Mouse (Mus musculus) heart, adult 2 months (tissue): ENCODE results near the gene Olfr722. TPM values are rescaled to one million over a fixed set of nuclear protein-coding genes. Genes with fewer than 3 reads are reported as not detected.
"Not testable (repeated sequence)": the region's sequence is repeated elsewhere in the genome, so short reads cannot be mapped to it uniquely, and the experiment has no call there.

Source experiments
- DNase-seq, 2 experiments: peaks; one replicate each; pipeline ENCODE4 v3.0.0; 2021
- H3K27ac ChIP-seq: fragments of 200-600 bp; 2 replicates; pipeline ENCODE4 v1.8.1; 2022
- H3K27me3 ChIP-seq: fragments of 200-500 bp; 2 replicates; pipeline ENCODE4 v1.6.1; 2012; ENCODE audit warnings: mild to moderate bottlenecking, low read length, inconsistent platforms, mixed read lengths; ENCODE audit not compliant: control insufficient read depth, insufficient read depth
- H3K36me3 ChIP-seq: fragments of 200-500 bp; 2 replicates; pipeline ENCODE4 v1.6.1; 2012; ENCODE audit warnings: low read length, inconsistent platforms; ENCODE audit not compliant: control insufficient read depth, insufficient read depth
- H3K4me1 ChIP-seq: fragments of 200-500 bp; 2 replicates; pipeline ENCODE4 v1.6.1; 2011; ENCODE audit warnings: low read length; ENCODE audit not compliant: control insufficient read depth, insufficient read depth
- H3K4me3 ChIP-seq: fragments of 200-600 bp; 2 replicates; pipeline ENCODE4 v1.8.1; 2022
- H3K79me2 ChIP-seq: fragments of 200-500 bp; replicated peaks from 2 replicates; pipeline ENCODE4 v1.6.1; 2012; ENCODE audit warnings: mild to moderate bottlenecking, inconsistent platforms, low read length, moderate library complexity, mixed read lengths; ENCODE audit not compliant: control insufficient read depth, insufficient read depth
- H3K9ac ChIP-seq: fragments of 200-500 bp; 2 replicates; pipeline ENCODE4 v1.6.1; 2012; ENCODE audit warnings: low read depth, mild to moderate bottlenecking, control low read depth, inconsistent platforms, low read length, mixed read lengths
- CTCF ChIP-seq: fragments of 200-600 bp; IDR thresholded peaks from 2 replicates; pipeline ENCODE4 v1.8.1; 2022; ENCODE audit warnings: antibody characterized with exemption, mild to moderate bottlenecking, moderate library complexity
- EP300 ChIP-seq: fragments of 200-500 bp; IDR thresholded peaks from 2 replicates; pipeline ENCODE4 v1.6.1; 2011; ENCODE audit warnings: low read depth, low read length, control low read depth; ENCODE audit not compliant: insufficient read depth
- POLR2A ChIP-seq: fragments of 200-500 bp; IDR thresholded peaks from 2 replicates; pipeline ENCODE4 v1.6.1; 2011; ENCODE audit warnings: mild to moderate bottlenecking, low read depth, low read length, control low read depth; ENCODE audit not compliant: insufficient read depth
- intact Hi-C: fragments of 180-260 bp; cut with DNase I; formaldehyde crosslinking; loops from one replicate; pipeline ENCODE4 v1.15.1; 2025
- long read RNA-seq: library from polyadenylated mRNA; stranded (forward); transcript quantifications from one replicate; pipeline ENCODE4 v2.0.0, GENCODE M21; 2021
- polyA plus RNA-seq: library from polyadenylated mRNA; depleted of rRNA; stranded (reverse); fragments of >200 nt; gene quantifications from 2 replicates; pipeline ENCODE4 v1.2.3, GENCODE M21; 2012; rRNA removed
- total RNA-seq, 2 experiments: library from RNA; stranded (reverse); gene quantifications; 2 replicates each; pipeline ENCODE4 v1.2.3; 2021

Gene Olfr722
- total RNA-seq (not detected), polyA plus RNA-seq (not detected in 2 replicates)
- long read RNA-seq = 0 reads

- H3K27ac ChIP-seq = no peak within 1 kb of the TSS
- no peaks in the 10 kb centered on the region for H3K4me1 ChIP-seq
- H3K36me3 ChIP-seq = no peaks in the 10 kb centered on the region
- intact Hi-C loops = no loop called here
- no peaks in the 10 kb centered on the region for H3K27me3 ChIP-seq
- no peak within 1 kb of the TSS for H3K4me3 ChIP-seq
- H3K79me2 ChIP-seq = no peaks in the 10 kb centered on the region
- H3K9ac ChIP-seq = no peak within 1 kb of the TSS
- DNase-seq = no peak
- no peak for TF ChIP-seq CTCF
- no peak for TF ChIP-seq EP300
- TF ChIP-seq POLR2A = no peak
These were observed at the start of gene Olfr722 for GRCm38 (mm10) chr14:49901899-49902298. Olfr722 (minus strand) TSS chr14:49901999.

GRCm38 (mm10) chr14:49931687-49932086 lies 29.9 kb upstream of the Olfr722 start, which contains the start of gene Olfr723:
Olfr723 (minus strand) TSS chr14:49931787.
- not testable (repeated sequence) for H3K27me3 ChIP-seq, H3K79me2 ChIP-seq, H3K36me3 ChIP-seq, H3K9ac ChIP-seq, H3K4me1 ChIP-seq, H3K4me3 ChIP-seq, H3K27ac ChIP-seq, DNase-seq
- intact Hi-C loops = loop anchor here (2.0 kb wide), 1 partner anchor 33 kb away; no protein-coding TSS in a partner anchor

GRCm38 (mm10) chr14:49860387-49860786 lies 41.4 kb downstream of the Olfr722 start:
- no peaks in the 10 kb centered on the region for H3K79me2 ChIP-seq
- intact Hi-C loops = no loop called here
- H3K27me3 ChIP-seq = no peaks in the 10 kb centered on the region
- no peak overlapping the region for H3K9ac ChIP-seq
- no peaks in the 10 kb centered on the region for H3K4me1 ChIP-seq
- DNase-seq = no peak
- no peak overlapping the region for H3K4me3 ChIP-seq
- H3K27ac ChIP-seq = no peak overlapping the region
- no peaks in the 10 kb centered on the region for H3K36me3 ChIP-seq
- TF ChIP-seq CTCF (peak; percentile 59), EP300 (no peak)

Other genes with a start within 250 kb of the Olfr722 start
- gene Armh4, start 118.6 kb downstream of the Olfr722 start, total RNA-seq = 10 to 100 TPM in 1 of 2 experiments, 1 to 10 TPM in 1; 9.0 to 10.3 TPM
- 4.1 and 12.6 TPM in 2 replicates for gene Armh4, start 118.6 kb downstream of the Olfr722 start, polyA plus RNA-seq
- not detected for gene Olfr723, start 29.8 kb upstream of the Olfr722 start, total RNA-seq
- not detected in 2 replicates for gene Olfr723, start 29.8 kb upstream of the Olfr722 start, polyA plus RNA-seq
- not detected for gene Olfr724, start 61.3 kb upstream of the Olfr722 start, total RNA-seq
- not detected in 2 replicates for gene Olfr724, start 61.3 kb upstream of the Olfr722 start, polyA plus RNA-seq
- not detected for gene Olfr725, start 138.4 kb upstream of the Olfr722 start, total RNA-seq
- not detected in 2 replicates for gene Olfr725, start 138.4 kb upstream of the Olfr722 start, polyA plus RNA-seq
- not detected for gene Olfr726, start 189.0 kb upstream of the Olfr722 start, total RNA-seq
- gene Olfr726, start 189.0 kb upstream of the Olfr722 start, polyA plus RNA-seq = not detected in 2 replicates
- gene Olfr727, start 221.2 kb upstream of the Olfr722 start, total RNA-seq = not detected
- gene Olfr727, start 221.2 kb upstream of the Olfr722 start, polyA plus RNA-seq = not detected in 2 replicates
- gene Olfr728, start 240.7 kb upstream of the Olfr722 start, total RNA-seq = not detected
- gene Olfr728, start 240.7 kb upstream of the Olfr722 start, polyA plus RNA-seq = not detected in 2 replicates